Mouse (Mus musculus): ENCODE results near the gene Map3k7cl. TPM values are rescaled to one million over a fixed set of nuclear protein-coding genes. Genes with fewer than 3 reads are reported as not detected.

The Map3k7cl gene
- polyA plus RNA-seq, 1 experiment from 2014 or later: not detected

GRCm38 (mm10) chr16:87623881-87624280 is 70.8 kb downstream of the Map3k7cl start:
- no peak overlapping the region for H3K4me2 ChIP-seq
- no peak overlapping the region for H3K9ac ChIP-seq (ENCODE audit: low read length)
- ATAC-seq (ENCODE audit: low FRiP score): no peak
- DNase-seq (ENCODE audit: low spot score, missing footprints): no peak
- H3K4me1 ChIP-seq (ENCODE audit: control insufficient read depth, insufficient read depth, low read length): no peaks in the 10 kb centered on the region
- no peak overlapping the region for H3K4me3 ChIP-seq (ENCODE audit: low read depth, low read length)
- H3K27ac ChIP-seq (ENCODE audit: low read depth, low read length): no peak overlapping the region
- WGBS: 93% methylated on average over 5 of the region's 5 CpGs
- no peaks in the 10 kb centered on the region for H3K36me3 ChIP-seq (ENCODE audit: control insufficient read depth, insufficient read depth, low read length)
- peaks cover 8% of the 10 kb centered on the region for H3K9me3 ChIP-seq (ENCODE audit: control insufficient read depth, low read length)
- H3K27me3 ChIP-seq (ENCODE audit: control insufficient read depth, insufficient read depth, low read length): no peaks in the 10 kb centered on the region

- no peaks in the 10 kb centered on the region for H3K27me3 ChIP-seq (ENCODE audit: control insufficient read depth, insufficient read depth, low read length)
- WGBS: 95% methylated on average over 2 of the region's 2 CpGs
- H3K9me3 ChIP-seq (ENCODE audit: control insufficient read depth, low read length): peaks cover 8% of the 10 kb centered on the region
- H3K9ac ChIP-seq (ENCODE audit: low read length): no peak overlapping the region
- H3K4me3 ChIP-seq (ENCODE audit: low read depth, low read length): no peak overlapping the region
- H3K4me2 ChIP-seq: no peak overlapping the region
- H3K4me1 ChIP-seq (ENCODE audit: control insufficient read depth, insufficient read depth, low read length): no peaks in the 10 kb centered on the region
- no peak for DNase-seq (ENCODE audit: low spot score, missing footprints)
- no peaks in the 10 kb centered on the region for H3K36me3 ChIP-seq (ENCODE audit: control insufficient read depth, insufficient read depth, low read length)
- no peak for ATAC-seq (ENCODE audit: low FRiP score)
- H3K27ac ChIP-seq (ENCODE audit: low read depth, low read length): no peak overlapping the region
Observed at GRCm38 (mm10) chr16:87624937-87625336, 71.8 kb downstream of the Map3k7cl start.

- no peaks in the 10 kb centered on the region for H3K36me3 ChIP-seq (ENCODE audit: control insufficient read depth, insufficient read depth, low read length)
- no peak for ATAC-seq (ENCODE audit: low FRiP score)
- 88% methylated on average over 3 of the region's 3 CpGs for WGBS
Observed at GRCm38 (mm10) chr16:87625341-87625740, 72.2 kb downstream of the Map3k7cl start.

GRCm38 (mm10) chr16:87625816-87626215 is 72.7 kb downstream of the Map3k7cl start:
- WGBS: 93% methylated on average over 8 of the region's 8 CpGs
- H3K9me3 ChIP-seq (ENCODE audit: control insufficient read depth, low read length): peaks cover 8% of the 10 kb centered on the region
- H3K27ac ChIP-seq (ENCODE audit: low read depth, low read length): no peak overlapping the region
- ATAC-seq (ENCODE audit: low FRiP score): no peak
- H3K4me2 ChIP-seq: no peak overlapping the region
- no peaks in the 10 kb centered on the region for H3K27me3 ChIP-seq (ENCODE audit: control insufficient read depth, insufficient read depth, low read length)
- DNase-seq (ENCODE audit: low spot score, missing footprints): no peak
- no peaks in the 10 kb centered on the region for H3K4me1 ChIP-seq (ENCODE audit: control insufficient read depth, insufficient read depth, low read length)
- no peak overlapping the region for H3K4me3 ChIP-seq (ENCODE audit: low read depth, low read length)
- H3K36me3 ChIP-seq (ENCODE audit: control insufficient read depth, insufficient read depth, low read length): no peaks in the 10 kb centered on the region
- H3K9ac ChIP-seq (ENCODE audit: low read length): no peak overlapping the region

More at GRCm38 (mm10) chr16:87625341-87625740, 72.2 kb downstream of the Map3k7cl start:
- Histone ChIP-seq H3K9me3 (ENCODE audit: control insufficient read depth, low read length) (peaks cover 8% of the 10 kb centered on the region), H3K4me3 (ENCODE audit: low read depth, low read length) (no peak overlapping the region), H3K27ac (ENCODE audit: low read depth, low read length) (no peak overlapping the region), H3K4me2 (no peak overlapping the region), H3K4me1 (ENCODE audit: control insufficient read depth, insufficient read depth, low read length) (no peaks in the 10 kb centered on the region), H3K9ac (ENCODE audit: low read length) (no peak overlapping the region), H3K27me3 (ENCODE audit: control insufficient read depth, insufficient read depth, low read length) (no peaks in the 10 kb centered on the region)
- DNase-seq (ENCODE audit: low spot score, missing footprints): no peak

GRCm38 (mm10) chr16:87626696-87627095 is 73.6 kb downstream of the Map3k7cl start:
- no peaks in the 10 kb centered on the region for H3K27me3 ChIP-seq (ENCODE audit: control insufficient read depth, insufficient read depth, low read length)
- H3K27ac ChIP-seq (ENCODE audit: low read depth, low read length): no peak overlapping the region
- ATAC-seq (ENCODE audit: low FRiP score) (no peak), DNase-seq (ENCODE audit: low spot score, missing footprints) (no peak)
- no peaks in the 10 kb centered on the region for H3K36me3 ChIP-seq (ENCODE audit: control insufficient read depth, insufficient read depth, low read length)
- H3K9me3 ChIP-seq (ENCODE audit: control insufficient read depth, low read length): peaks cover 8% of the 10 kb centered on the region
- H3K4me2 ChIP-seq: no peak overlapping the region
- H3K4me3 ChIP-seq (ENCODE audit: low read depth, low read length): no peak overlapping the region
- H3K4me1 ChIP-seq (ENCODE audit: control insufficient read depth, insufficient read depth, low read length): no peaks in the 10 kb centered on the region
- no peak overlapping the region for H3K9ac ChIP-seq (ENCODE audit: low read length)
- WGBS: 91% methylated on average over 4 of the region's 4 CpGs

GRCm38 (mm10) chr16:87634709-87635108 is 81.6 kb downstream of the Map3k7cl start:
- no peak overlapping the region for H3K27ac ChIP-seq (ENCODE audit: low read depth, low read length)
- DNase-seq (ENCODE audit: low spot score, missing footprints): no peak
- H3K4me3 ChIP-seq (ENCODE audit: low read depth, low read length): no peak overlapping the region
- H3K36me3 ChIP-seq (ENCODE audit: control insufficient read depth, insufficient read depth, low read length): no peaks in the 10 kb centered on the region
- H3K9me3 ChIP-seq (ENCODE audit: control insufficient read depth, low read length): no peaks in the 10 kb centered on the region
- H3K4me1 ChIP-seq (ENCODE audit: control insufficient read depth, insufficient read depth, low read length): no peaks in the 10 kb centered on the region
- no peak overlapping the region for H3K9ac ChIP-seq (ENCODE audit: low read length)
- H3K4me2 ChIP-seq: no peak overlapping the region
- no peak for ATAC-seq (ENCODE audit: low FRiP score)
- no peaks in the 10 kb centered on the region for H3K27me3 ChIP-seq (ENCODE audit: control insufficient read depth, insufficient read depth, low read length)

GRCm38 (mm10) chr16:87635213-87635755 is 82.2 kb downstream of the Map3k7cl start:
- 90% methylated on average over 6 of the region's 6 CpGs for WGBS
- no peak for DNase-seq (ENCODE audit: low spot score, missing footprints)
- H3K4me1 ChIP-seq (ENCODE audit: control insufficient read depth, insufficient read depth, low read length): no peaks in the 10 kb centered on the region

GRCm38 (mm10) chr16:87635841-87636240 is 82.7 kb downstream of the Map3k7cl start:
- ATAC-seq (ENCODE audit: low FRiP score): no peak
- Histone ChIP-seq H3K4me2 (no peak overlapping the region), H3K27ac (ENCODE audit: low read depth, low read length) (no peak overlapping the region), H3K4me1 (ENCODE audit: control insufficient read depth, insufficient read depth, low read length) (no peaks in the 10 kb centered on the region), H3K9me3 (ENCODE audit: control insufficient read depth, low read length) (no peaks in the 10 kb centered on the region), H3K4me3 (ENCODE audit: low read depth, low read length) (no peak overlapping the region), H3K9ac (ENCODE audit: low read length) (no peak overlapping the region), H3K27me3 (ENCODE audit: control insufficient read depth, insufficient read depth, low read length) (no peaks in the 10 kb centered on the region), H3K36me3 (ENCODE audit: control insufficient read depth, insufficient read depth, low read length) (no peaks in the 10 kb centered on the region)
- DNase-seq (ENCODE audit: low spot score, missing footprints): no peak
- WGBS: 85% methylated on average over 4 of the region's 4 CpGs

More at GRCm38 (mm10) chr16:87635213-87635755, 82.2 kb downstream of the Map3k7cl start:
- no peak for ATAC-seq (ENCODE audit: low FRiP score)
- H3K36me3 ChIP-seq (ENCODE audit: control insufficient read depth, insufficient read depth, low read length): no peaks in the 10 kb centered on the region
- no peaks in the 10 kb centered on the region for H3K9me3 ChIP-seq (ENCODE audit: control insufficient read depth, low read length)
- H3K27me3 ChIP-seq (ENCODE audit: control insufficient read depth, insufficient read depth, low read length): no peaks in the 10 kb centered on the region
- no peak overlapping the region for H3K4me3 ChIP-seq (ENCODE audit: low read depth, low read length)
- no peak overlapping the region for H3K9ac ChIP-seq (ENCODE audit: low read length)
- H3K4me2 ChIP-seq: no peak overlapping the region
- no peak overlapping the region for H3K27ac ChIP-seq (ENCODE audit: low read depth, low read length)

- H3K27me3 ChIP-seq (ENCODE audit: control insufficient read depth, insufficient read depth, low read length): no peaks in the 10 kb centered on the region
- H3K4me3 ChIP-seq (ENCODE audit: low read depth, low read length): no peak overlapping the region
- H3K9me3 ChIP-seq (ENCODE audit: control insufficient read depth, low read length): no peaks in the 10 kb centered on the region
- ATAC-seq (ENCODE audit: low FRiP score) (no peak), DNase-seq (ENCODE audit: low spot score, missing footprints) (no peak)
- H3K27ac ChIP-seq (ENCODE audit: low read depth, low read length): no peak overlapping the region
- H3K9ac ChIP-seq (ENCODE audit: low read length): no peak overlapping the region
- no peaks in the 10 kb centered on the region for H3K36me3 ChIP-seq (ENCODE audit: control insufficient read depth, insufficient read depth, low read length)
- 66% methylated on average over 1 of the region's 1 CpGs for WGBS
- H3K4me2 ChIP-seq: no peak overlapping the region
- H3K4me1 ChIP-seq (ENCODE audit: control insufficient read depth, insufficient read depth, low read length): no peaks in the 10 kb centered on the region
Observed at GRCm38 (mm10) chr16:87638098-87638497, 85.0 kb downstream of the Map3k7cl start.

Measured in midbrain, embryonic 11.5 days (tissue).